Mouse (Mus musculus): Measurements from ENCODE around the gene Akap8. TPM values are rescaled to one million over a fixed set of nuclear protein-coding genes. Genes with fewer than 3 reads are reported as not detected.

Akap8 gene
- polyA plus RNA-seq, 1 experiment from 2014 or later = 152 TPM

DNA sequence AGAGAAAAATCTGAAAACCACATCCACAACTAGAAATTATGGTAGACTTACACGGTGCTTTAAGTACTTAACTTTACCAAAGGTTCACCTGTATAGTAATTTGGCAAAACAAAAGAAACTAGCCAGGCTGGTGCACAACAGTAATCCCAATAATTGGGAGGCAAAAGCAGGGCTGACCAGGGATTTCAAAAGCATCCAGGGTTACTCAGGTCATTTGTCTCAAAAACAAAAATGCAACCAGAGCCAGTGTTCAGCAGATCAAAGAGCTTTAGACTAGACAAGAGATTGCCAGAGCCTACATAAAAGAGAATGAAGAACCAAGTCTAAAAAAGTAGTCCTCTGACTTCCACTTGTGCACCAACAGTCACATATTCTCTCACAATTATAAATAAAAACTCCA lies 43.8 kb downstream of the Akap8 start:
- Histone ChIP-seq H3K27me3 (replicated peaks; ENCODE audit: low read depth, poor library complexity, severe bottlenecking) (no peaks in the 10 kb centered on the region), H3K36me3 (replicated peaks) (peaks cover 15% of the 10 kb centered on the region), H3K27ac (replicated peaks) (no peak overlapping the region), H3K4me3 (no peak overlapping the region), H3K4me1 (peaks cover 9% of the 10 kb centered on the region), H3K9me3 (no peaks in the 10 kb centered on the region)
- no peak for DNase-seq (ENCODE audit: low spot score)
- 91% methylated on average over 1 of the region's 1 CpGs for WGBS

DNA sequence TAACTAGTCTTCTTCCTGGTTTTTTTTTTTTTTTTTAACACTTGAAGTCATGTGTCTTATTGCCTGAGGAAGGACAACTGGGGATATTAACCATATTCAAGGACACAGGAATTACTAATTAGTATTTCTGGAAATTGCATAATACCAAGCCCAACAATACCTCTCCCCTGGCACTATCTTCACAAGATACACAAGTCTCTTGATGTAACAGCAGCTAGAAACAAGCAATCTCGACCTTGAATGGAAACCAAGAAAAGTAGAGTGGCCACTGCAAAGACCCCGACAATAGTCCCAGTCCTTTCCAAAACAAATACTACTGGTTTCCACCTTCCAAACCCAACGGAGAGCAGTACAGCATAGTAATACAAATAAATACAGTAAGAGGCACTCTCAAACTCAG lies 45.5 kb downstream of the Akap8 start:
- Histone ChIP-seq H3K4me1 (no peaks in the 10 kb centered on the region), H3K27me3 (replicated peaks; ENCODE audit: low read depth, poor library complexity, severe bottlenecking) (no peaks in the 10 kb centered on the region), H3K27ac (replicated peaks) (no peak overlapping the region), H3K36me3 (replicated peaks) (peaks cover 21% of the 10 kb centered on the region), H3K9me3 (no peaks in the 10 kb centered on the region), H3K4me3 (no peak overlapping the region)
- DNase-seq (ENCODE audit: low spot score) = no peak
- WGBS = 88% methylated on average over 3 of the region's 3 CpGs

DNA sequence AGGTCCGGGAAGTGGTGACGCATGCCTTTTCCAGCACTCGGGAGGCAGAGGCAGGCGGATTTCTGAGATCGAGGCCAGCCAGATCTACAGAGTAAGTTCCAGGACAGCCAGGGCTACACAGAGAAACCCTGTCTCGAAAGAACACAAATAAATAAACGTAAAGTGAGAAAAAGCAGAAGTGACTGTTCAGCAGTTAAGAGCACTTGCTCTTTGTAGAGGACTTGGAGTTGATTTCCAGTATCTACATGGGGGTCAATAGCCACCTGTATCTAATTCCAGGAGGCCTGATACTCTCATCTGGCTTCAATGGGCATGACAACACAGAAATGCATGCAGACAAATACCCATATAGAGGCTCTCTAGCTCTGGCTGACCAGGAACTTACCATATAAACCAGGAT lies 51.9 kb downstream of the Akap8 start:
- H3K4me3 ChIP-seq = no peak overlapping the region
- 94% methylated on average over 7 of the region's 7 CpGs for whole genome bisulfite sequencing
- no peaks in the 10 kb centered on the region for H3K27me3 ChIP-seq (replicated peaks; ENCODE audit: low read depth, poor library complexity, severe bottlenecking)
- no peak for DNase-seq (ENCODE audit: low spot score)
- H3K27ac ChIP-seq (replicated peaks) = no peak overlapping the region
- no peaks in the 10 kb centered on the region for H3K4me1 ChIP-seq
- peaks cover 35% of the 10 kb centered on the region for H3K36me3 ChIP-seq (replicated peaks)
- no peaks in the 10 kb centered on the region for H3K9me3 ChIP-seq

DNA sequence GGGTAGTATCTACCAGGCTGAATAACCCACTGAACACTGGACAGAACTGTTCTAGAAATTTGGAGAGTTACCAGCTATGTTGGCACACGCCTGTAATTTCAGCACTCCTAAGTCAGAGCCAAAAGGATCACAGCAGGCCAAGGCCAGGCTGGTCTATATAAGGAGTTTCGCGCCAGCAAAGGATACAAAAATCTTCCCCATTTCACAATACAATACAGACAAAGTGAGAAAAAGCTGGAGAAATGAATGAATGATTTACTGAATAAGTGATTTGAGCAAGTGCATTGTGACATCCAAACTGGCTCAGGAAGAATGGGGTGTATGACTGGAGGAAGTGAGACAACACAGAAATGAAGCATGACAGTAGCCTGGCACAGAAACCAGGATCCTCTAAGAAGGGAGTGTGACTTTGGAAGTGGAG lies 52.5 kb downstream of the Akap8 start:
- DNase-seq (ENCODE audit: low spot score) = no peak
- H3K27me3 ChIP-seq (replicated peaks; ENCODE audit: low read depth, poor library complexity, severe bottlenecking) = no peaks in the 10 kb centered on the region
- H3K36me3 ChIP-seq (replicated peaks) = peaks cover 35% of the 10 kb centered on the region
- no peaks in the 10 kb centered on the region for H3K9me3 ChIP-seq
- 95% methylated on average over 3 of the region's 3 CpGs for WGBS
- no peak overlapping the region for H3K27ac ChIP-seq (replicated peaks)
- H3K4me3 ChIP-seq = no peak overlapping the region
- no peaks in the 10 kb centered on the region for H3K4me1 ChIP-seq

DNA sequence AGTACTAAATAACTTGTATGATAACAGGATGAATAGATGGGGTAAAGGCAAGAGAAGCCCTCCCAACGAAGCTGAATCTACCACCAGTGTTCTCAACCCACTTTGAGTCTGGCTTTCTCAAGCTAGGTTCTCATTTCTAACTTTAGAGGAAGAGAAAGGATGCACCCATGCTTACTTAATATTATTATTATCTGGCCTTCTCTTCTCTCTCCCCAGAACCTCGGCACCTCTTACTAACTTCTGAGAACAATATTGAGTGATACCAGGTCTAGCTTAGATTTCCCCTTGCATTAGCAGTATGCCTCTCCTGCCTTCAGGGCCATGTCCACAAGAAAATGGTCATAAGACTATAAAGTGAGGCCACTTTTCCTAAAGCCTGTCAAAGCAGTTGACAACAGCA lies 52.9 kb downstream of the Akap8 start:
- H3K4me3 ChIP-seq = no peak overlapping the region
- H3K27ac ChIP-seq (replicated peaks) = no peak overlapping the region
- no peak for DNase-seq (ENCODE audit: low spot score)
- no peaks in the 10 kb centered on the region for H3K27me3 ChIP-seq (replicated peaks; ENCODE audit: low read depth, poor library complexity, severe bottlenecking)
- no peaks in the 10 kb centered on the region for H3K4me1 ChIP-seq
- peaks cover 32% of the 10 kb centered on the region for H3K36me3 ChIP-seq (replicated peaks)
- 82% methylated on average over 2 of the region's 2 CpGs for WGBS
- H3K9me3 ChIP-seq = no peaks in the 10 kb centered on the region

DNA sequence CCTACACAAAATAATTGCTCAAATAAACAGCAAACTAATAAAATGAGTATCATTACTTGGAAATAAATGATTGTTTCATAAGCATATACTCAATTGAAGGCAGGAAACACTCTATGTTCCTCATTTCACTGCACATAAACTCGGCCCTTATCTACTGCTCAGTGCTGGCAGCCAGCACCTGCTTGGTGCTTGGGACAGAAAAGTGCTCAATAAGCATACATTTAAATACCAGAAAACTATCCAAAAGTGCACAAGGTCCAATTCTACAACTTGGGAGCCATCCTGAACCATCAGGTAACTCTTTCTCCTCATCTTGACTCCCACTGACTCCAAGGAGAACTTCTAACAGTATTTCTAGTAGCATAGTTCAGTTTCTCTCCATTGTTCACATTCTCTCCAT lies 53.4 kb downstream of the Akap8 start:
- H3K36me3 ChIP-seq (replicated peaks) = peaks cover 32% of the 10 kb centered on the region
- no peaks in the 10 kb centered on the region for H3K4me1 ChIP-seq
- H3K4me3 ChIP-seq = no peak overlapping the region
- DNase-seq (ENCODE audit: low spot score) = no peak
- no peaks in the 10 kb centered on the region for H3K27me3 ChIP-seq (replicated peaks; ENCODE audit: low read depth, poor library complexity, severe bottlenecking)
- no peaks in the 10 kb centered on the region for H3K9me3 ChIP-seq
- WGBS = 91% methylated on average over 1 of the region's 1 CpGs
- H3K27ac ChIP-seq (replicated peaks) = no peak overlapping the region

DNA sequence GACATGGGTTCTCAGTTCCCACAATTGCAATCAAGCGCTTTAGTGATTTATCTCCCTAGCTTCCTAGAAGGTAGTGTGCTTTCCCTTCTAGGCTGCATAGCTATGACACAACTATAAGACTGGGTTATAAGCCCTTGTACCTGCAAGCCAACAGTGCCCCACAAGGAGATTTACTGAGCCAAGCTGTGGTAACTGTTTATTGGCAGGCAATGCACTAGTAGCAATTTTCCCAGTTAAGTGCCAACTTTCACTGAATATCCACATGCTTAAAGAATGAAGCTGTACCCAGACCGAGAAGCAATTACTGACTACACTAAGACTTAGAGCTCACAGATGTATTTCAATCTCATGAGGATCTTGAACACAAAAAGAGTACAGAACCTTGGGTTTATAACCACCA lies 57.4 kb downstream of the Akap8 start:
- Histone ChIP-seq H3K9me3 (no peaks in the 10 kb centered on the region), H3K4me3 (no peak overlapping the region), H3K27me3 (replicated peaks; ENCODE audit: low read depth, poor library complexity, severe bottlenecking) (no peaks in the 10 kb centered on the region), H3K27ac (replicated peaks) (no peak overlapping the region), H3K36me3 (replicated peaks) (peaks cover 24% of the 10 kb centered on the region; the same call in 1 of the 2 replicates), H3K4me1 (0 out of 2 replicates have a peak, but pooled peaks cover under 1% of the 10 kb centered on the region)
- WGBS = 93% methylated on average over 2 of the region's 2 CpGs
- DNase-seq (ENCODE audit: low spot score) = no peak

DNA sequence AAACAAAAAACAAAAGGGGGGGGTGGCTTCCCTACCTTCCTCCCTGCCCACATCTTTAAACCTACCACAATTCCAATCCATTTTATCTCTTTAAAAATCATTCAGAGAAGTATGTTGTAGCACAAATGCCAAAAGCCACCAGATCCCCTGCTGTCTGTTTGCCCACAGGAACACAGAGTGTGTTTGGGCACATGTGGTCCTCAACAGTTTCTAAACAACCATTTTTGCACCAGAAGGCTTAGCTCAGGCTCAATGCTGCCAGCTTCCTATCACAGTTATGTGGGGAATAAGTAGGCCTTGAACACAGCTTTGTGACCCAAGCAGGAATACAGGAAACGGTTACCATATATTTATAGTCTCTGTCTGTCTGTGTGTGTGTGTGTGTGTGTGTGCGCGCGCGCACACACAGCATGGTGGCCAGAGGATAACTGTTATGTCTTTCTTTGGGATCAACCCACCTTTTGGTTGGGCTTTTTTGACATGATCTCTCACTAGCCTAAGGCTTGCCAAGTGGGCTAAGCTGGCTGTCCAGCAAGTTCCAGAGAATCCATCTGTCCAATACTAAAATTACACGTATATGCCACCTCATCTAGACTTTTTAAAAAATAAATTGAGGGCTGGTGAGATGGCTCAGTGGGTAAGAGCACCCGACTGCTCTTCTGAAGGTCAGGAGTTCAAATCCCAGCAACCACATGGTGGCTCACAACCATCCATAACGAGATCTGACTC lies 58.0 kb downstream of the Akap8 start:
- Histone ChIP-seq H3K36me3 (replicated peaks) (peaks cover 24% of the 10 kb centered on the region; the same call in 1 of the 2 replicates), H3K9me3 (no peaks in the 10 kb centered on the region), H3K27ac (replicated peaks) (no peak overlapping the region), H3K4me3 (no peak overlapping the region), H3K27me3 (replicated peaks; ENCODE audit: low read depth, poor library complexity, severe bottlenecking) (no peaks in the 10 kb centered on the region), H3K4me1 (peaks cover 7% of the 10 kb centered on the region; the same call in 1 of the 2 replicates)
- no peak for DNase-seq (ENCODE audit: low spot score)
- 95% methylated on average over 8 of the region's 8 CpGs for WGBS

DNA sequence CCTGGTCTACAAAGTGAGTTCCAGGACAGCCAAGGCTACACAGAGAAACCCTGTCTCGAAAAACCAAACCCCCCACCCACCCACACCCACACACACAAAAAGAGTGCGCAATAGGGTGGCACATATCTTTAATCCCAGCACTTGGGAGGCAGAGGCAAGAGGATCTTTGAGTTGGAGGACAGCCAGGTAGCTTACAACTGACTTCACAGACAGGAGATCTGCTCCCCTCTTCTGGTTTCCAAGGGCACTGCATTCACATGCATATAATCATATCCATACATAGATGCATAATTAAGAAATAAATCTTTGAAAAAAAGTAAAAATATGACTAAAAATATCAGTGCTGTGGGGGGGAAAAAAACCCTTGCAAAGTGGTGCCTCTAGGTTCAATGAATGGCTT lies 62.2 kb downstream of the Akap8 start:
- H3K27ac ChIP-seq (replicated peaks) = no peak overlapping the region
- no peak for DNase-seq (ENCODE audit: low spot score)

DNA sequence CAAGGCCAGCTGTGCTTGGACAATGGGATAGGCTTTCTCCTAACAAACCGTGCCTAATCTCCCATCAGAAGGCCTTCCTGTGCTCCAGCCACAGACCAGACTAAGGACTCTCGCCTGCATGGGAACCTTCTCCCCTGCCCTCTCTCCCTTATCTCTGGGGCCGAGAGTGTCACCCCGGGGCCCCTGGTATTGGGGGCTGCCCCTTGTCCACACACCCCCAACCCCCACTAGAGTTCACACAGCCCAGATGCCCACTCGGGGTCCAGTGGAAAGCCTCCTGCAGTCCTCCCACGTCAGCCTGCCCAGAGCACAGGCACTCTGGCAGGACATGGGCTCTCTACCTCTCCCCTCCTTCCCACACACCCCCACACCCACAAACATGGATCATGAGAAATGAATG lies 63.1 kb downstream of the Akap8 start:
- 58% methylated on average over 6 of the region's 6 CpGs for WGBS
- H3K27me3 ChIP-seq (replicated peaks; ENCODE audit: low read depth, poor library complexity, severe bottlenecking) = no peaks in the 10 kb centered on the region
- no peak overlapping the region for H3K4me3 ChIP-seq
- H3K4me1 ChIP-seq = peaks cover 13% of the 10 kb centered on the region; the same call in 1 of the 2 replicates
- H3K36me3 ChIP-seq (replicated peaks) = peaks cover 20% of the 10 kb centered on the region
- H3K27ac ChIP-seq (replicated peaks) = no peak overlapping the region
- H3K9me3 ChIP-seq = no peaks in the 10 kb centered on the region
- no peak for DNase-seq (ENCODE audit: low spot score)

More for the DNA sequence above, 62.2 kb downstream of the Akap8 start:
- Histone ChIP-seq H3K9me3 (no peaks in the 10 kb centered on the region), H3K27me3 (replicated peaks; ENCODE audit: low read depth, poor library complexity, severe bottlenecking) (no peaks in the 10 kb centered on the region), H3K4me3 (no peak overlapping the region), H3K36me3 (replicated peaks) (peaks cover 13% of the 10 kb centered on the region; the same call in 1 of the 2 replicates), H3K4me1 (peaks cover 13% of the 10 kb centered on the region; the same call in 1 of the 2 replicates)
- WGBS = 95% methylated on average over 2 of the region's 2 CpGs

DNA sequence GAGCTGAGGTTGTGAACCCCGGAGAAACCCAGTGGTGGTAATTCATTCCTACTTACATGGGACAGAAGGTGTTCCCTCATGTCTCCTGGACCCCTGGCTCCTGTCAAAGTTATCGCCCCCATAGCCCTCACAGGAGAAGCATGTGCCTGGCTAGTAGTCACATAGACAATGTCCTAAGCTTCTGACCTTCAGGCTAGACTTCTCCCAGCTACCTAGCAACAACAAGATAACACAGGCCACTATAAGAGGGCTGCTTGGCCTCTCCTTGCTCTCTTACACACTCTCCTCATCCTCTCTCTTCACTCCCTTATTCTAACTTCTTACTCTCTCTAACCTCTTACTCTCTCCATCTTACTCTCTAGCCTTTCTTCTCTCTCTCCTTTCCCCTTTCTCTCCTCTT lies 63.6 kb downstream of the Akap8 start:
- H3K4me1 ChIP-seq = peaks cover 13% of the 10 kb centered on the region; the same call in 1 of the 2 replicates
- 87% methylated on average over 2 of the region's 2 CpGs for WGBS
- no peak for DNase-seq (ENCODE audit: low spot score)
- no peak overlapping the region for H3K4me3 ChIP-seq
- peaks cover 20% of the 10 kb centered on the region for H3K36me3 ChIP-seq (replicated peaks)
- H3K27me3 ChIP-seq (replicated peaks; ENCODE audit: low read depth, poor library complexity, severe bottlenecking) = no peaks in the 10 kb centered on the region
- no peaks in the 10 kb centered on the region for H3K9me3 ChIP-seq
- no peak overlapping the region for H3K27ac ChIP-seq (replicated peaks)

DNA sequence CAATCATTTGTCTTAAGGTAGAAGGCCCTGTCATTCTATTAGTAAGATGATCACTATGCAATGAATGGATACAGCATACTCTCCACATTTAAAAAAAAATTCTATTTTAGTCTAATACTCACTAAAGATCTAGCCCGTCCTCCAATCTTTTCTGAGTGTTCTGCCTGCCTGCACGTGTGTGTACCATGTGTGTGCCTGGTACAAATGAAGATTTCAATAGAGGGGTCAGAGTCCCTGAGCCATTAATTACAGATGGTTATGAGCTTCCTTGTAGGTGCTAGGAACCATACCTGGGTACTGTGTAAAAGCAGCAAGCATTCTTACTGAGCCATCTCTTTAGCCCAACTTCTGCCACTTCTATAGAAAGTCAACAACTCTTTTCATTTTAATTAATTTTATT lies 64.1 kb downstream of the Akap8 start:
- H3K4me3 ChIP-seq = no peak overlapping the region
- WGBS = 83% methylated on average over 2 of the region's 2 CpGs
- H3K4me1 ChIP-seq = peaks cover 13% of the 10 kb centered on the region; the same call in 1 of the 2 replicates
- H3K27ac ChIP-seq (replicated peaks) = no peak overlapping the region
- DNase-seq (ENCODE audit: low spot score) = no peak
- peaks cover 23% of the 10 kb centered on the region for H3K36me3 ChIP-seq (replicated peaks)
- H3K9me3 ChIP-seq = no peaks in the 10 kb centered on the region
- H3K27me3 ChIP-seq (replicated peaks; ENCODE audit: low read depth, poor library complexity, severe bottlenecking) = no peaks in the 10 kb centered on the region

Data from embryonic facial prominence, embryonic 10.5 days (tissue).